Mouse (Mus musculus) liver, embryonic 13.5 days (tissue): ENCODE results near the gene Tacc2. TPM values are rescaled to one million over a fixed set of nuclear protein-coding genes. Genes with fewer than 3 reads are reported as not detected.

Experiments
- ATAC-seq: fragments of 200-750 bp; cut with Nextera tagmentation; 2 replicates; pipeline ENCODE4 v1.8.0; 2017; ENCODE audit warnings: low read depth, mild to moderate bottlenecking, moderate number of reproducible peaks, moderate library complexity
- DNase-seq: peaks from one replicate; pipeline ENCODE4 v3.0.0; 2022
- H3K27ac ChIP-seq: fragments of 300-500 bp; sonication (generic); 2 replicates; pipeline ENCODE4 v1.5.1; 2015; ENCODE audit warnings: moderate library complexity, mild to moderate bottlenecking, inconsistent platforms
- H3K27me3 ChIP-seq: fragments of 300-500 bp; sonication (generic); 2 replicates; pipeline ENCODE4 v1.6.1; 2015; ENCODE audit warnings: mild to moderate bottlenecking, inconsistent platforms
- H3K36me3 ChIP-seq: fragments of 300-500 bp; sonication (generic); 2 replicates; pipeline ENCODE4 v1.6.1; 2015; ENCODE audit warnings: mild to moderate bottlenecking, inconsistent platforms
- H3K4me1 ChIP-seq: fragments of 300-500 bp; sonication (generic); replicated peaks from 2 replicates; pipeline ENCODE4 v1.6.1; 2015; ENCODE audit warnings: inconsistent platforms
- H3K4me2 ChIP-seq: fragments of 300-500 bp; sonication (generic); 2 replicates; pipeline ENCODE4 v1.6.1; 2015; ENCODE audit warnings: inconsistent platforms, mild to moderate bottlenecking, moderate library complexity
- H3K4me3 ChIP-seq: fragments of 300-500 bp; sonication (generic); replicated peaks from 2 replicates; pipeline ENCODE4 v1.5.1; 2015; ENCODE audit warnings: mild to moderate bottlenecking, inconsistent platforms
- H3K9ac ChIP-seq: fragments of 300-500 bp; sonication (generic); 2 replicates; pipeline ENCODE4 v1.6.1; 2015; ENCODE audit warnings: mild to moderate bottlenecking, inconsistent platforms
- H3K9me3 ChIP-seq: fragments of 300-500 bp; sonication (generic); replicated peaks from 2 replicates; pipeline ENCODE4 v1.6.1; 2016; ENCODE audit warnings: inconsistent platforms
- WGBS: fragments of 180-500 bp; shearing (Covaris S2); methylation state at CpG from one replicate; pipeline ENCODE4 v1.1.7; 2015; ENCODE audit not compliant: insufficient replicate concordance; 5-methylcytosine and 5-hydroxymethylcytosine counted together
- polyA plus RNA-seq: library from polyadenylated mRNA; unstranded; fragments of >200 nt; fragmentation: Nextera tagmentation; extraction: Ambion mirVana; gene quantifications from 2 replicates; pipeline ENCODE4 v1.2.1, GENCODE M21; 2015

Tacc2 gene
- polyA plus RNA-seq, 1 experiment from 2014 or later = 2.3 TPM

DNA sequence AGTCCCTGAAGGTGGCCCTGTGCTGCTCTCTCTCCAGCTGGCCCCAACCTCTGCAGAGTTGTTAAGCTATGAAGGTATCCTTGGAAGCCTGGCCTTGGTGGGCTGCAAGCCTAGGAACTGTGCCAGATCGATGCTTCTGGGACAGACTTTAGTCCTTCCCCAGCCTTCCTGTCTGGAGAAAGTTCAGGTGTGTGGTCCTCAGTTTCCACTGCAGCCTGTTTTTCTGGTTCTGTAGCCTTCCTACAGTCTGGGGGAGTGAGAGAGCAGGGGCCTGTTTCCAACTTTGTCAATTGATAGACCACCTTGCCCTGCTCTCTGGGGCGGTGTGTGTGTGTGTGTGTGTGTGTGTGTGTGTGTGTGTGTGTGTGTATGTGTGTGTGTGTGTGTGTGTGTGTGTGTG is 114.7 kb downstream of the Tacc2 start:
- Histone ChIP-seq H3K36me3 (no peaks in the 10 kb centered on the region), H3K27me3 (peaks cover 20% of the 10 kb centered on the region), H3K27ac (no peak overlapping the region), H3K4me3 (no peak overlapping the region), H3K4me1 (peaks cover 35% of the 10 kb centered on the region), H3K9me3 (no peaks in the 10 kb centered on the region), H3K9ac (no peak overlapping the region), H3K4me2 (no peak overlapping the region)
- ATAC-seq (no peak), DNase-seq (no peak)
- WGBS = 40% methylated on average over 2 of the region's 2 CpGs

GRCm38 (mm10) chr7:130692392-130692942 is 115.2 kb downstream of the Tacc2 start:
- H3K4me1 ChIP-seq = peaks cover 35% of the 10 kb centered on the region
- ATAC-seq (peak; percentile 34; the same call in 1 of the 2 replicates), DNase-seq (no peak)
- peak overlapping the region; percentile 41 for H3K4me3 ChIP-seq
- 2% methylated on average over 39 of the region's 39 CpGs for WGBS
- H3K27me3 ChIP-seq = peaks cover 20% of the 10 kb centered on the region
- H3K9ac ChIP-seq = peak overlapping the region; percentile 54
- peak overlapping the region; percentile 66 for H3K27ac ChIP-seq
- H3K36me3 ChIP-seq = no peaks in the 10 kb centered on the region
- H3K4me2 ChIP-seq = peak overlapping the region; percentile 55
- no peaks in the 10 kb centered on the region for H3K9me3 ChIP-seq

- ATAC-seq (0 out of 2 replicates have a peak, but pooled peaks have one; percentile 9), DNase-seq (no peak)
- Histone ChIP-seq H3K9ac (peak overlapping the region; percentile 54), H3K27me3 (peaks cover 20% of the 10 kb centered on the region), H3K27ac (peak overlapping the region; percentile 66), H3K4me1 (peaks cover 35% of the 10 kb centered on the region), H3K36me3 (no peaks in the 10 kb centered on the region), H3K4me3 (peak overlapping the region; percentile 41), H3K9me3 (no peaks in the 10 kb centered on the region), H3K4me2 (peak overlapping the region; percentile 55)
- 20% methylated on average over 19 of the region's 19 CpGs for WGBS
Measured at GRCm38 (mm10) chr7:130692943-130693799, 115.9 kb downstream of the Tacc2 start.

DNA sequence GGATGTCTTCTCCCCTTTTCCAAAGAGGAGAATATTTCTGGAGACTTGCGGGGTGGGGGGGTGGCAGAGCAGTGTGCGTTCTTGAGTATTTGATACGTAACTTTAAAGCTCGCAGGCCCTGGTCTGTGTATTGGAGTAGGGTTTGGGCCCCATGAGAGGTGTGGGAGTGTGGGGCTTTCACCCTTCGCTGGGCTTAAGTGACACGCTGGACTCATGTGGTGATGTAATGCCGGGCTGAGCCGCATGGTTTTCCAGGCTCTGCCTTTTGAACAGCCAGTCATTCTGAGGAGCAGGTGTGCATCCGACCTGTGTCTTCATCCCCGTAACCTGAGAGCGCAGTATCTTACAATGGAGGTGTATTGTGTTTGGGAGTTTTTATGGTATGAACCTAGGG is 116.6 kb downstream of the Tacc2 start:
- Histone ChIP-seq H3K4me3 (no peak overlapping the region), H3K9ac (no peak overlapping the region), H3K4me2 (peak overlapping the region; percentile 55), H3K9me3 (no peaks in the 10 kb centered on the region), H3K36me3 (no peaks in the 10 kb centered on the region), H3K27me3 (peaks cover 20% of the 10 kb centered on the region), H3K4me1 (peaks cover 39% of the 10 kb centered on the region), H3K27ac (no peak overlapping the region; the same call in 1 of the 2 replicates)
- ATAC-seq = no peak
- no peak for DNase-seq
- 66% methylated on average over 11 of the region's 11 CpGs for WGBS

GRCm38 (mm10) chr7:130695669-130696338 is 118.6 kb downstream of the Tacc2 start:
- Histone ChIP-seq H3K9ac (no peak overlapping the region), H3K4me1 (peaks cover 36% of the 10 kb centered on the region), H3K36me3 (no peaks in the 10 kb centered on the region), H3K27ac (no peak overlapping the region), H3K27me3 (peaks cover 20% of the 10 kb centered on the region), H3K9me3 (no peaks in the 10 kb centered on the region), H3K4me3 (no peak overlapping the region), H3K4me2 (no peak overlapping the region)
- ATAC-seq = no peak
- DNase-seq = no peak
- 68% methylated on average over 13 of the region's 13 CpGs for WGBS

- 79% methylated on average over 16 of the region's 16 CpGs for WGBS
- Histone ChIP-seq H3K36me3 (no peaks in the 10 kb centered on the region), H3K9me3 (no peaks in the 10 kb centered on the region), H3K4me1 (peaks cover 35% of the 10 kb centered on the region), H3K27ac (no peak overlapping the region), H3K4me2 (no peak overlapping the region), H3K27me3 (peaks cover 17% of the 10 kb centered on the region), H3K9ac (no peak overlapping the region), H3K4me3 (no peak overlapping the region)
- ATAC-seq (no peak), DNase-seq (no peak)
Measured at GRCm38 (mm10) chr7:130696347-130697234, 119.4 kb downstream of the Tacc2 start.

DNA sequence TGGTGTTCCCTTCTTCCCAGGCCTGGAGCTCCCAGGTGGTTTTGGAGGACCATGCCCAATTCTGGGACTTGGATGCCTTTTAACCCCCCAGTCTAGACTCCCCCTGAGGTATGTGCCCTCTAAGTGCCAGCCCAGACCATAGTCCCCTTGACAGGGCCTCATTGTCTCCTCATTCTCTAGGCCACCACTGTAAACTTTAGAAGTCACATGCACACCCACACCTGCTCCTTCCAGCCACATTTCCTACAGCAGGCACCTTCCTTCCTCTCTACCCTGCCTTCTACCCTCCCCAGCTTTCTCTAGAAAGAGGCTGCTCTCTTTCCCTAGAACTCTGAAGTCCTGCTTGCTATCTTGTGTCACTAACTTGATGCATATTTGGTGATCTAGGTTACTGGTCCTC is 121.2 kb downstream of the Tacc2 start:
- Histone ChIP-seq H3K9ac (no peak overlapping the region), H3K4me3 (no peak overlapping the region), H3K4me2 (no peak overlapping the region), H3K27ac (no peak overlapping the region), H3K27me3 (no peaks in the 10 kb centered on the region; the same call in 1 of the 2 replicates), H3K4me1 (peaks cover 23% of the 10 kb centered on the region), H3K9me3 (no peaks in the 10 kb centered on the region), H3K36me3 (no peaks in the 10 kb centered on the region)
- ATAC-seq (no peak), DNase-seq (no peak)

- WGBS = 68% methylated on average over 1 of the region's 1 CpGs
- no peaks in the 10 kb centered on the region for H3K36me3 ChIP-seq
- no peak overlapping the region for H3K4me2 ChIP-seq
- no peaks in the 10 kb centered on the region for H3K9me3 ChIP-seq
- no peak overlapping the region for H3K9ac ChIP-seq
- ATAC-seq (no peak), DNase-seq (no peak)
- peaks cover 7% of the 10 kb centered on the region; the same call in 1 of the 2 replicates for H3K4me1 ChIP-seq
- no peak overlapping the region for H3K4me3 ChIP-seq
- no peaks in the 10 kb centered on the region for H3K27me3 ChIP-seq
- H3K27ac ChIP-seq = no peak overlapping the region
Measured at GRCm38 (mm10) chr7:130701336-130701735, 124.1 kb downstream of the Tacc2 start.

- Histone ChIP-seq H3K27ac (no peak overlapping the region), H3K9me3 (no peaks in the 10 kb centered on the region), H3K27me3 (no peaks in the 10 kb centered on the region), H3K9ac (no peak overlapping the region), H3K4me3 (no peak overlapping the region), H3K4me1 (peaks cover 7% of the 10 kb centered on the region; the same call in 1 of the 2 replicates), H3K4me2 (no peak overlapping the region), H3K36me3 (no peaks in the 10 kb centered on the region)
- DNase-seq = no peak
- no peak for ATAC-seq
- WGBS = 60% methylated on average over 2 of the region's 2 CpGs
Measured at GRCm38 (mm10) chr7:130705230-130705629, 128.0 kb downstream of the Tacc2 start.

- DNase-seq (no peak), ATAC-seq (peak; percentile 60)
- H3K9ac ChIP-seq = no peak overlapping the region
- peaks cover 14% of the 10 kb centered on the region; the same call in 1 of the 2 replicates for H3K4me1 ChIP-seq
- H3K27me3 ChIP-seq = no peaks in the 10 kb centered on the region
- H3K27ac ChIP-seq = peak overlapping the region; percentile 50
- H3K9me3 ChIP-seq = no peaks in the 10 kb centered on the region
- H3K36me3 ChIP-seq = no peaks in the 10 kb centered on the region
- 59% methylated on average over 9 of the region's 9 CpGs for WGBS
- no peak overlapping the region for H3K4me2 ChIP-seq
- no peak overlapping the region for H3K4me3 ChIP-seq
Measured at GRCm38 (mm10) chr7:130708940-130709339, 131.7 kb downstream of the Tacc2 start.
